Mouse (Mus musculus): ENCODE measurements around the gene Parp3. TPM values are rescaled to one million over a fixed set of nuclear protein-coding genes. Genes with fewer than 3 reads are reported as not detected.
A peak's percentile ranks its signal among the peaks of the same experiment; 100 is the strongest.

Parp3 gene
- polyA plus RNA-seq, 1 experiment from 2014 or later, result 4.0 TPM

DNA sequence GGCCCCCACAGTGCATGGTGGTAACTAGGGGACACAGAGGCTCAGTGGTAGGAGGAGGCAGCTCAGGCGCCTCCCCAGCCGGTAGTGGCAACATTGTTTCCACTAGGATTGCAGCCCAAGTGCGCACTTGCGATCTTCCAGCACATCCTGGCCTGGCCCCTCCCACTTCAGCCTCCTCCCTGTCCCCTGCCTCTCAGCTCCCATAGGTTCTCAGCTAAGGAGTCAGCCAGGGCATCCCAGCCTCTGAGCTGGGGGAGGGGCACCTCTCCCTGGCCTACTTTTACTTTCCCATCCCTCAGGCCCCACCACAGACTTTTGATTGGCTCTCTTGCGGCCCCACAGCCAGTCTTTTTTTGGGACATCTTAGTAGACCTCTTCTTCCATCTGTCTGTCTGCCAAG lies 4.9 kb downstream of the Parp3 start:
- no peaks in the 10 kb centered on the region for H3K36me3 ChIP-seq (ENCODE audit: control insufficient read depth, insufficient read depth)
- H3K4me1 ChIP-seq (ENCODE audit: control insufficient read depth, insufficient read depth, low read length), result peaks cover 19% of the 10 kb centered on the region
- 17% methylated on average over 5 of the region's 5 CpGs for WGBS
- ATAC-seq (replicated peaks; ENCODE audit: extremely low read depth, insufficient read depth, low FRiP score), result 0 out of 2 replicates have a peak, but pooled peaks have one; percentile 3
- H3K4me3 ChIP-seq (ENCODE audit: low read length), result no peak overlapping the region
- no peak overlapping the region for H3K27ac ChIP-seq (ENCODE audit: low read length)
- no peaks in the 10 kb centered on the region for H3K9me3 ChIP-seq (replicated peaks; ENCODE audit: control insufficient read depth, low read length)
- H3K27me3 ChIP-seq (ENCODE audit: control insufficient read depth, insufficient read depth, low read length), result no peaks in the 10 kb centered on the region
- H3K4me2 ChIP-seq (ENCODE audit: low read depth, low read length), result 0 out of 2 replicates have a peak overlapping the region, but pooled peaks have one; percentile 29
- H3K9ac ChIP-seq (ENCODE audit: low read length), result no peak overlapping the region

DNA sequence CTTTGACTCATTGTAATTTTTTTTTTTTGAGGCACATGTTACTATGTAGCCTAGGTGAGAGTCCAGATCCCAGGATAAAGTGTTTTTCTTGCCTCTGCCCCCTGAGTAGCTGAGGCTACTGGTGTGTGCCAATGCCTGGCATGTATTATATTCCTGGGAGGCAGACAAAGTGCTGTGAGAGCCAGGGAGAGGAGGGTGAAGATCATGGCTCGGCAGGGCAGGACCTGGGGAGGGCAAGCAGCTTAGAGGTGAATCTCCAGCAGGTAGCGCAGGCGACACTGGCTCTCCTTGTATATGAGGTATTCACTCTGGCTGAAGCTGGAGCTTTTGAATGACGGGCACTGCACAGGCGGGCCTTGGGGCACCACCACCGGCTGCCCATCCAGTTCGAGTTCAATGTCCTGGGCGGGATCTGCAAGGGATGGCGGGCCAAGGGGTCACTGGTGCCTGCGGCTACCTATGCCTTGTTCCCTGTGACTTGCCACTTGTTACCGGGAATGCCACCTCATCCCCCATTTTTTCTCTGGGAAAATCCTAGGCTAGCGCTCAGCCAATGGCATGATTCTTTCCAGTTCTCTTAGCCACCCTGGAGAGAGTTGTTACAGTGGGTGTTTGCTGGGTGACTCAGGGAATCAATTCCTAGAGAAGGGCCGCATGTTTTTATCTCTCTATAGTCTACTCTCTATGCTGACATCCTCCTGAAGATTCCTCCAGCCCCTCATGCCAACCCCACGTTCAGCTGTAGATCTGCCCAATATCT lies 5.6 kb downstream of the Parp3 start:
- Histone ChIP-seq H3K9ac (ENCODE audit: low read length) (no peak overlapping the region), H3K36me3 (ENCODE audit: control insufficient read depth, insufficient read depth) (no peaks in the 10 kb centered on the region), H3K4me3 (ENCODE audit: low read length) (no peak overlapping the region), H3K4me2 (ENCODE audit: low read depth, low read length) (0 out of 2 replicates have a peak overlapping the region, but pooled peaks have one; percentile 29), H3K27ac (ENCODE audit: low read length) (no peak overlapping the region), H3K9me3 (replicated peaks; ENCODE audit: control insufficient read depth, low read length) (no peaks in the 10 kb centered on the region), H3K27me3 (ENCODE audit: control insufficient read depth, insufficient read depth, low read length) (0 out of 2 replicates have a peak, but pooled peaks cover under 1% of the 10 kb centered on the region), H3K4me1 (ENCODE audit: control insufficient read depth, insufficient read depth, low read length) (peaks cover 13% of the 10 kb centered on the region)
- 66% methylated on average over 14 of the region's 14 CpGs for WGBS
- no peak for ATAC-seq (replicated peaks; ENCODE audit: extremely low read depth, insufficient read depth, low FRiP score)

- Histone ChIP-seq H3K4me2 (ENCODE audit: low read depth, low read length) (no peak overlapping the region), H3K4me3 (ENCODE audit: low read length) (no peak overlapping the region), H3K36me3 (ENCODE audit: control insufficient read depth, insufficient read depth) (no peaks in the 10 kb centered on the region), H3K4me1 (ENCODE audit: control insufficient read depth, insufficient read depth, low read length) (peaks cover 10% of the 10 kb centered on the region), H3K27ac (ENCODE audit: low read length) (no peak overlapping the region), H3K9ac (ENCODE audit: low read length) (no peak overlapping the region), H3K9me3 (replicated peaks; ENCODE audit: control insufficient read depth, low read length) (no peaks in the 10 kb centered on the region), H3K27me3 (ENCODE audit: control insufficient read depth, insufficient read depth, low read length) (0 out of 2 replicates have a peak, but pooled peaks cover 3% of the 10 kb centered on the region)
- ATAC-seq (replicated peaks; ENCODE audit: extremely low read depth, insufficient read depth, low FRiP score), result no peak
- WGBS, result 53% methylated on average over 9 of the region's 9 CpGs
Observed at GRCm38 (mm10) chr9:106469776-106470175, 7.0 kb downstream of the Parp3 start.

DNA sequence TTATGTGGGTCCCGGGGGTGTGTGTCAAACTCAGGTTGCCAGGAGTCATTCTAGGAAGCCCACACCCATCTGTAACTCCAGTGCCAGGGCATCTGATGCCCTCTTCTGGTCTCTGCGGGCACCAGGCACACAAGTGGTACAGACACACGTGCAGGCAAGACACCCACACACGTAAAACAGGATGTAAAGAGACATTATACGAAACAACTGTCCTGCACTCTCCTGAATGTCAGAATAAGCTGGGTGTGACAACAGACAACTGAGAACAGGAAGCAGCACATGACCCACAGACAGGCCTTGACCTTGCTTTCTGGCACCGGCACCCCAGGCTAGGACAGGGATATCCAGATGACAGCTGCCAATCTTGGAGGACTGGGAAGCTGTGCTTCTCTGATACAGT lies 7.4 kb downstream of the Parp3 start:
- ATAC-seq (replicated peaks; ENCODE audit: extremely low read depth, insufficient read depth, low FRiP score), result no peak
- Histone ChIP-seq H3K27ac (ENCODE audit: low read length) (no peak overlapping the region), H3K36me3 (ENCODE audit: control insufficient read depth, insufficient read depth) (no peaks in the 10 kb centered on the region), H3K27me3 (ENCODE audit: control insufficient read depth, insufficient read depth, low read length) (peaks cover 6% of the 10 kb centered on the region; the same call in 1 of the 2 replicates), H3K4me1 (ENCODE audit: control insufficient read depth, insufficient read depth, low read length) (peaks cover 10% of the 10 kb centered on the region), H3K4me3 (ENCODE audit: low read length) (no peak overlapping the region), H3K9me3 (replicated peaks; ENCODE audit: control insufficient read depth, low read length) (no peaks in the 10 kb centered on the region), H3K9ac (ENCODE audit: low read length) (no peak overlapping the region), H3K4me2 (ENCODE audit: low read depth, low read length) (no peak overlapping the region)
- WGBS, result 60% methylated on average over 6 of the region's 6 CpGs

GRCm38 (mm10) chr9:106467746-106468145 lies 9.0 kb downstream of the Parp3 start:
- Histone ChIP-seq H3K27me3 (ENCODE audit: control insufficient read depth, insufficient read depth, low read length) (peaks cover 6% of the 10 kb centered on the region; the same call in 1 of the 2 replicates), H3K9me3 (replicated peaks; ENCODE audit: control insufficient read depth, low read length) (no peaks in the 10 kb centered on the region), H3K4me2 (ENCODE audit: low read depth, low read length) (no peak overlapping the region), H3K36me3 (ENCODE audit: control insufficient read depth, insufficient read depth) (peaks cover 12% of the 10 kb centered on the region), H3K4me3 (ENCODE audit: low read length) (no peak overlapping the region), H3K27ac (ENCODE audit: low read length) (no peak overlapping the region), H3K9ac (ENCODE audit: low read length) (no peak overlapping the region), H3K4me1 (ENCODE audit: control insufficient read depth, insufficient read depth, low read length) (peaks cover 10% of the 10 kb centered on the region)
- 82% methylated on average over 7 of the region's 7 CpGs for WGBS
- ATAC-seq (replicated peaks; ENCODE audit: extremely low read depth, insufficient read depth, low FRiP score), result no peak

- 76% methylated on average over 6 of the region's 6 CpGs for WGBS
- H3K9ac ChIP-seq (ENCODE audit: low read length), result no peak overlapping the region
- no peak overlapping the region for H3K27ac ChIP-seq (ENCODE audit: low read length)
- ATAC-seq (replicated peaks; ENCODE audit: extremely low read depth, insufficient read depth, low FRiP score), result no peak
- H3K9me3 ChIP-seq (replicated peaks; ENCODE audit: control insufficient read depth, low read length), result no peaks in the 10 kb centered on the region
- no peak overlapping the region for H3K4me2 ChIP-seq (ENCODE audit: low read depth, low read length)
- no peak overlapping the region for H3K4me3 ChIP-seq (ENCODE audit: low read length)
- peaks cover 6% of the 10 kb centered on the region; the same call in 1 of the 2 replicates for H3K27me3 ChIP-seq (ENCODE audit: control insufficient read depth, insufficient read depth, low read length)
- H3K36me3 ChIP-seq (ENCODE audit: control insufficient read depth, insufficient read depth), result peaks cover 18% of the 10 kb centered on the region
- H3K4me1 ChIP-seq (ENCODE audit: control insufficient read depth, insufficient read depth, low read length), result peaks cover 10% of the 10 kb centered on the region
Observed at GRCm38 (mm10) chr9:106466721-106467120, 10.0 kb downstream of the Parp3 start.

DNA sequence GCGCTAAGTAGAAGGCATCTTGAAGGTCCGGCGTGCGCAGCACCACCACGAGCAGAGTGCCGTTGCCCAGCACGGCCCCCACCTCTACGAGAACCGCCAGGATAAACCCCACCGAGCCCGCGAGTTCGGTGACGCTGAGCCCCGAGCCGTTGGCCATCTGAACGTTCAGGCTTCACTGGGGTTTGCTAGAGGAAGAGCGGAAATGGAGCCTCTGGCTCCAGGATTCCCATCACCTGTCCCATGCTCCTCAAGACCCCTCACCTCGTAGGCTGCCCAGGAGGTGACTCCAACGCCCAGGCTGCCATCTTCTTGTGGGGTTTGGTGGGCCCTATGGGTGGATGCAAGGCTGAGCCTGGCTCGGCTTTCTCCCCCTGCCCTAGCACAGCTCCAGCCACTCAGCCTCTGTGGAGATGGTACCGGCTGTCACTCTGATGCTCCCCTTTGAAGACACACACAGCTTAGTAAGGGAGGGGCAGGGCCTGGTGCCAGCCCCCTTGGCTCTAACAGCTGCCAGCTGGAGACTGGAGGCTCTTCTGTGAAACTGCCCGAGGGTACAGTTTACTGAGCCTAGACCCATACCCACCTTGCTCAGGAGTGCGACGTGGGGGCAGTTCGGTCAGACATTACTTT lies 11.1 kb downstream of the Parp3 start, which contains the start of gene Gpr62:
TSS of gene Gpr62 (minus strand) at position 368 of the 630 bp plus-strand sequence.
- 32% methylated on average over 26 of the region's 26 CpGs for WGBS
- no peak; the same call in 1 of the 2 replicates for ATAC-seq (replicated peaks; ENCODE audit: extremely low read depth, insufficient read depth, low FRiP score)
- H3K9me3 ChIP-seq (replicated peaks; ENCODE audit: control insufficient read depth, low read length), result no peaks in the 10 kb centered on the region
- H3K4me3 ChIP-seq (ENCODE audit: low read length), result peak within 1 kb of the TSS; percentile 71
- peak within 1 kb of the TSS; percentile 81 for H3K9ac ChIP-seq (ENCODE audit: low read length)
- no peak within 1 kb of the TSS for H3K27ac ChIP-seq (ENCODE audit: low read length)
- peak within 1 kb of the TSS; percentile 87 for H3K4me2 ChIP-seq (ENCODE audit: low read depth, low read length)
- peaks cover 6% of the 10 kb centered on the region; the same call in 1 of the 2 replicates for H3K27me3 ChIP-seq (ENCODE audit: control insufficient read depth, insufficient read depth, low read length)
- peaks cover 21% of the 10 kb centered on the region for H3K36me3 ChIP-seq (ENCODE audit: control insufficient read depth, insufficient read depth)
- peaks cover 10% of the 10 kb centered on the region for H3K4me1 ChIP-seq (ENCODE audit: control insufficient read depth, insufficient read depth, low read length)

DNA sequence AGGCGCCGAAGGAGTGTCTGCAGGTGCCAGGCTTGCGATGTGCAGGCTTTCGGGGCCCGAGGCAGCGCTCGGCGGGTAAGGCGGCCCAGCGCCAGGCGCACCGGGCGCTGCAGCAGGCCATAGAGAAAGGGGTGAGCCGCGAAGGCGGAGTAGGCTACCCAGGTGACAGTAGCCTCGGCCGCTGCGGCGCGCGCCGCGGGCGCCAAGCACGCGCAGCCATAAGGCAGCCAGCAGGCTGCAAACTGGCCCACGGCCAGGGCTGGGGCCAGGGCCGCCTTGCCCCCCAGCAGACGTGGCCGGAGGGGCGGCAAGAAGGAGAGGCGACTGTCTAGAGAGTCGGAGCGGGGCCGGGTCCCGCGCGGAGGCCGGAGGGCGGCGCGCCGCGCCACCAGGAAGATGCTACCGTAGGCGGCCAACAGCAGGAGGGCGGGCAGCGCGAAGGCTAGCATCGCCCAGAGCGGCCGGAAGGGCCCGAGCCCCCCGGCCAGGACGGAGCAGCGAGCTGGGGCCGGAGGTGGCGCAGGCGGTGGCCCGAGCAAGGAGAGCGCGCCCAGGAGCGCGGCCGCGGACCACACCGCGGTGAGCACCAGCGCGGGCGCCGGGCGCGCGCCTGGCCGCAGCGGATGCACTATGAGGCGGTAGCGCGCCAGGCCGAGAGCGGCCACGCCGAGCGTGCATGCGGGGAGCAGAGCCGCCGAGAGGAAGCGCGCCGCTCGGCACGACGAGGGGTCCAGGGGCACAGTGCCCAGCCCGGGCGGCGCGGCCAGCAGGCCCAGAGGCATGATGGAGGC lies 11.8 kb downstream of the Parp3 start:
- peaks cover 6% of the 10 kb centered on the region; the same call in 1 of the 2 replicates for H3K27me3 ChIP-seq (ENCODE audit: control insufficient read depth, insufficient read depth, low read length)
- H3K36me3 ChIP-seq (ENCODE audit: control insufficient read depth, insufficient read depth), result peaks cover 27% of the 10 kb centered on the region
- peak overlapping the region; percentile 81 for H3K9ac ChIP-seq (ENCODE audit: low read length)
- peak overlapping the region; percentile 71 for H3K4me3 ChIP-seq (ENCODE audit: low read length)
- no peak overlapping the region for H3K27ac ChIP-seq (ENCODE audit: low read length)
- H3K4me1 ChIP-seq (ENCODE audit: control insufficient read depth, insufficient read depth, low read length), result peaks cover 10% of the 10 kb centered on the region
- ATAC-seq (replicated peaks; ENCODE audit: extremely low read depth, insufficient read depth, low FRiP score), result peak; percentile 60
- H3K4me2 ChIP-seq (ENCODE audit: low read depth, low read length), result peak overlapping the region; percentile 87
- H3K9me3 ChIP-seq (replicated peaks; ENCODE audit: control insufficient read depth, low read length), result no peaks in the 10 kb centered on the region
- 2% methylated on average over 96 of the region's 99 CpGs for WGBS

All from heart, embryonic 16.5 days (tissue).